Mouse (Mus musculus) olfactory bulb, adult 2 months (tissue): Measurements from ENCODE around the gene Mga. TPM values are rescaled to one million over a fixed set of nuclear protein-coding genes. Genes with fewer than 3 reads are reported as not detected.

Source experiments
- H3K27ac ChIP-seq: fragments of 200-500 bp; 2 replicates; pipeline ENCODE4 v1.5.1; 2012; ENCODE audit warnings: low read depth, low read length; ENCODE audit not compliant: insufficient read depth
- H3K4me1 ChIP-seq: fragments of 200-500 bp; 2 replicates; pipeline ENCODE4 v1.6.1; 2012; ENCODE audit warnings: low read length; ENCODE audit not compliant: control insufficient read depth, insufficient read depth
- H3K4me3 ChIP-seq: fragments of 200-500 bp; 2 replicates; pipeline ENCODE4 v1.5.1; 2012; ENCODE audit warnings: mild to moderate bottlenecking, low read depth, low read length, moderate library complexity; ENCODE audit not compliant: insufficient read depth
- CTCF ChIP-seq: fragments of 200-500 bp; IDR thresholded peaks from 2 replicates; pipeline ENCODE4 v1.5.1; 2012; ENCODE audit warnings: low read depth, mild to moderate bottlenecking, low read length, moderate library complexity; ENCODE audit not compliant: insufficient read depth
- POLR2A ChIP-seq: fragments of 200-500 bp; IDR thresholded peaks from 2 replicates; pipeline ENCODE4 v1.6.1; 2012; ENCODE audit warnings: mild to moderate bottlenecking, low read depth, low read length, moderate library complexity; ENCODE audit not compliant: insufficient read depth
- WGBS: fragments of 180-500 bp; shearing (Covaris S2); methylation state at CpG from one replicate; pipeline ENCODE4 v1.1.7; 2018; 5-methylcytosine and 5-hydroxymethylcytosine counted together
- polyA plus RNA-seq: library from polyadenylated mRNA; stranded (reverse); fragments of >200 nt; gene quantifications from 2 replicates; pipeline ENCODE4 v1.2.4, GENCODE M21; 2012; ENCODE audit warnings: low replicate concordance; ENCODE audit not compliant: missing spikeins, insufficient read depth, insufficient read length

Mga gene
- polyA plus RNA-seq = 172 TPM in 1 of 2 replicates, not detected in the other

- no peak for TF ChIP-seq CTCF
- TF ChIP-seq POLR2A = peak; percentile 51; the same call in 1 of the 2 replicates
- Histone ChIP-seq H3K27ac (peak within 1 kb of the TSS; percentile 69), H3K4me1 (peaks cover 9% of the 10 kb centered on the region), H3K4me3 (peak within 1 kb of the TSS; percentile 57)
- under 1% methylated on average over 58 of the region's 58 CpGs for WGBS
Observed at GRCm38 (mm10) chr2:119897090-119897732, at the start of gene Mga. Gene Mga (plus strand): TSS chr2:119897228.

- H3K4me1 ChIP-seq = no peaks in the 10 kb centered on the region
- 71% methylated on average over 4 of the region's 4 CpGs for WGBS
- TF ChIP-seq POLR2A (no peak), CTCF (no peak)
- no peak overlapping the region for H3K27ac ChIP-seq
- no peak overlapping the region for H3K4me3 ChIP-seq
Observed at GRCm38 (mm10) chr2:119853811-119854210, 43.2 kb upstream of the Mga start.

- Histone ChIP-seq H3K4me1 (no peaks in the 10 kb centered on the region), H3K27ac (no peak overlapping the region), H3K4me3 (no peak overlapping the region)
- TF ChIP-seq POLR2A (no peak), CTCF (no peak)
- WGBS = 71% methylated on average over 6 of the region's 6 CpGs
Observed at GRCm38 (mm10) chr2:119855310-119855850, 41.6 kb upstream of the Mga start.

GRCm38 (mm10) chr2:119857341-119857740 is 39.7 kb upstream of the Mga start:
- TF ChIP-seq POLR2A (no peak), CTCF (no peak)
- Histone ChIP-seq H3K4me1 (no peaks in the 10 kb centered on the region), H3K27ac (no peak overlapping the region), H3K4me3 (no peak overlapping the region)
- 81% methylated on average over 2 of the region's 2 CpGs for WGBS

- Histone ChIP-seq H3K4me3 (no peak overlapping the region), H3K27ac (no peak overlapping the region), H3K4me1 (no peaks in the 10 kb centered on the region)
- TF ChIP-seq POLR2A (no peak), CTCF (no peak)
- 70% methylated on average over 4 of the region's 4 CpGs for WGBS
Observed at GRCm38 (mm10) chr2:119864484-119864883, 32.5 kb upstream of the Mga start.

GRCm38 (mm10) chr2:119872371-119873104 is 24.5 kb upstream of the Mga start:
- peak overlapping the region; percentile 67 for H3K4me3 ChIP-seq
- WGBS = 1% methylated on average over 73 of the region's 73 CpGs
- TF ChIP-seq POLR2A = no peak; the same call in 1 of the 2 replicates
- no peak for TF ChIP-seq CTCF
- 0 out of 2 replicates have a peak, but pooled peaks cover 8% of the 10 kb centered on the region for H3K4me1 ChIP-seq
- H3K27ac ChIP-seq = peak overlapping the region; percentile 81

GRCm38 (mm10) chr2:119873105-119873464 is 23.9 kb upstream of the Mga start:
- Histone ChIP-seq H3K4me3 (peak overlapping the region; percentile 67), H3K27ac (peak overlapping the region; percentile 81), H3K4me1 (0 out of 2 replicates have a peak, but pooled peaks cover 8% of the 10 kb centered on the region)
- under 1% methylated on average over 39 of the region's 39 CpGs for WGBS
- peak; percentile 61; the same call in 1 of the 2 replicates for TF ChIP-seq POLR2A
- TF ChIP-seq CTCF = no peak

GRCm38 (mm10) chr2:119875981-119876380 is 21.0 kb upstream of the Mga start:
- Histone ChIP-seq H3K4me3 (no peak overlapping the region), H3K27ac (no peak overlapping the region), H3K4me1 (0 out of 2 replicates have a peak, but pooled peaks cover 8% of the 10 kb centered on the region)
- TF ChIP-seq POLR2A = no peak
- TF ChIP-seq CTCF = no peak

- no peaks in the 10 kb centered on the region for H3K4me1 ChIP-seq
- H3K27ac ChIP-seq = no peak overlapping the region
- H3K4me3 ChIP-seq = no peak overlapping the region
- 93% methylated on average over 3 of the region's 3 CpGs for WGBS
- no peak for TF ChIP-seq CTCF
Observed at GRCm38 (mm10) chr2:119887201-119887600, 9.8 kb upstream of the Mga start.
